Mouse (Mus musculus) kidney, postnatal 10 days (tissue): ENCODE results near the gene Mcee.

ENCODE experiments used
- DNase-seq: peaks from one replicate; pipeline ENCODE4 v3.0.0; 2021; ENCODE audit warnings: mixed read lengths

Gene Mcee

DNA sequence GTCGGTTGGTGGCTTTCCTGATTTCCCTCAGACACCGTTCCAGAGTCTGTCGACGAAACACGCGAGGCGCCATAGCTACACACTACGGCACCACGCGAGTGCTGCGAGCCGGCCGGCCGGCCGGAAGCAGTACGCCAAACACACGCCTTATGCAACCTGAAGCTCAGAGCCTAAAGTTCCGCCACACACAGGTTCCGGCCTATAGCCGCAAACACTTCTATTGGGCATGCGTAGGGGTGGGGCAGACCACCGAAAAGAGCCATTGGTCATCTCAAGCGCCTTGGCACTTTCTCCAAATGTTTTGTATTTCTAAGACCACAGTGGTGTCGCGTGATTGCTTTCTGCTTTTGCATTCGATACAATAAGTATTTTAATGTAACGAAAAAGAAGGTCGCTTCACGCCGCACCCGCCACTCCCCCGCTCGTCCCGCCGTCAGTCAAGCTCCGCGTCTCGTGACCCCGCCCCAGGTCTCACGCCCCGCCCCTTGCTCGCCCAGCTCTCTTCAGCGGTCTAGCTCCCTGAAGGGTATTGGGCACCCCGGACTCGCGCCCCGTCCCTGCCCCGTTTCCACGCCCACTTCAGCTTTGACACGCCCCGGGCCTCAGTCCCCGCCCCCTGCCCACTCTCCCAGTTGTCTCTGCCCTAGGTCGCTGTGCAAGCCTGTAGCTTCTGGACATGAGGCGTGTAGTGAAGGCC, at the start of gene Mcee, which contains the start of gene Mphosph10:
TSS of gene Mcee (plus strand) at position 486 of the 697 bp plus-strand sequence.
TSS of gene Mphosph10 (minus strand) at position 147 of the 697 bp plus-strand sequence.
- DNase-seq, result peak; percentile 99

DNA sequence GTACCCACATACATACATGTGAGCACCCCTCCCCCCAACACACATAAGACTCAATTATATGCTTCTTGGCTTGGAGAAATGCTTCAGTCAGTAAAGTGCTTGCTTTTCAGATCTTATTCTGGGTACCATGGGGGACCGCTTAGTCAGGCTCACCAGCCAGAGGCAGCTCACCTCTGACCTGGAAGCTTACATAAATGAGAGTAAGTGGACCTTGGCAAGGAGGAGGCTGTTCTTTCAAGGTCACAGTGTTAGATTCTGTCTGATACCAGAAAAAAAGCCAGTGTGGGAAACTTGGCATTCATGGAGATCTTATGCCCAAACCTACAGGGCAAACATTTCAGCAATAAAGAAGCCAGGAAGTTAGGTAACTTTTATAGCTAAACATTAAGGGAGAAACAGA, 44.6 kb upstream of the Mcee start:
- DNase-seq, result no peak

DNA sequence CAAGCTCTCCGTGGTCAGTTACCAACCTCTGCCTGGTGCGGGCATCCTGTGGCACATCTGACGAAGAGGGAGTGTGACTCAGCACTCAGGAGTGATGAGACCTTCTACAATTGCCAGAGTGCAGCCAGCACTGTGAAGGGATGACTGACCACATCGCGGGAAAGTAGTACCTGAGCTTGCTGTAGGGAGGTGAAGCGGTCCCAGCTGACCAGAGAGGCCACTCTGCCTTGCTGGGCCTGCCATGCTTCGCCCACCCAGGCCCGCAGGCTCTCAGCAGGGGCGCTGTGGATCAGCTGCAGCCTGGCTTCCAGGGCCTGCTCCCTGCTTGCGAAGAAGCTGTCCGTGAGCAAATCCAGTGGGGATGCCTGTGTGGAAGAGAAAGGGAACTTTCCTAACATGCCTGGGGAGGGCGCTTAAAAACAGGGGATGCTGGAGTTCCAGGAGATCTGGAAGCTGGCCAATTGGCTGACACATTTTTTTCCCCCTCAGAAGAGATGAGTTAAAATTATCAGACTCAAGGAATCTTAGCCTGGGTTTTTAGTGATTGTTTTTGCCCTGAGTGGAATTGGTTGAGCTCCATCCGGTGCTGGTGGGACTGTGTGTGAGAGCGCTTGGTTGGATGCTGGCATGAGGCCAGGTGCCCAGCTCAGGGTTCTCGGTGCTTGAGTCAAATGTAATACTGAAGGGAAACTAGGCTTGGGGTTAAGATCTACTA, 43.1 kb upstream of the Mcee start:
- peak; percentile 34 for DNase-seq

DNA sequence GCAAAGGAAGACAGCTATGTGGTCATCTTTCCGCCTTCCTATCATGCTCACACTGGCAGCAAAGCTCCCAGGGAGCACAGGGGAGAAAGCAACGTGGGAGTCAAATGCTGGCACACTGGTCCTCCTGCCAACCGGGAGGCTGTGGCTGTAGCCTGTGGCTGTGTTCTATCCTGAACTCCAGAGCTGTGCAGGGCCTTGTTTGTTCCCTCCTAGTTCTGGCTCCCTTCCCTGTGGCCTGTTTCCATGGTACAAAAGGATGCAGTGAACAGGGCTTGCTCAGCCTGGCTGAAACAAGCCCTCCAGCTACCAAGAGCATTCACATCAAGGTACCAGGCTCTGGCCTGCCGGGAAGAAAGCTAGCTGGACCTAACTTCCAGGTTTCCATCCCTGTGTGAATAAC, 41.3 kb upstream of the Mcee start:
- DNase-seq, result no peak

DNA sequence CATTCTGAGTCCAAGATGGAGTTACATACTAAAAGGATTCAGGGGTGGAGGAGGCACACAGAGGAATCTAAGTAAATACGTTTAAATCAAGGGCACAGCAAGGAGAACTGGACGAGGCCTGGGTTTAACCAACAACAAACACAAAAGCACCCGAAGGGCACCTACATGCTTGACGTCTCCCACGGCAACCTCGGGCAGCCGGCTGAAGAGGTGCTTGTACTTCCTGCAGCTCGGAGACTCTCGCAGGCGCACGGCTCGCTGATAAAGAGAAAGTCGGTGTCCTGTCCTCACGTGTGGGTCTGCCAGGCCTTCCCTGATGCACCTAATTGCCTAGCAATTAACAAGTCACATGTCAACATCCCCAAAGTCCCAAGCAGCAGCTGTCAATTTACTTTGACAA, 38.2 kb upstream of the Mcee start:
- no peak for DNase-seq

DNA sequence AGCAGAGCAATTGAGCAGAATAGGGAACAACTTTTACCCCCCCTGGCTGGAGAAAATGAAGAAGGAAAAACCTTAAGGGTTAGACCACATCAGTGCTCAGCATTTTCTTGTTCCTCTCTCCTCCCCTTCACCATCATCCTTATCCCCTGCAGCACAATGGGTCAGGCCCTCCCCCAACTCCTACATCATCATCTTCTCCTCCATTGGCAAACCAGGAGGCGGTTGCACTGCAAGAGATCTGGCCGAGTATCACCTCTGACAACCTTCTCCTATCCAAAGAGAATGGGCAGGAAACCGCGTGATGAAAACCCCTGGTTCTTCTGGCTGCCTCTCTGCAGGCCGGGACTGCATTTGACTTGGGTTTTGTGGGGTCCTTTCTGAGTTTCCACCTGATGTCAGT, 35.7 kb upstream of the Mcee start:
- DNase-seq, result no peak

DNA sequence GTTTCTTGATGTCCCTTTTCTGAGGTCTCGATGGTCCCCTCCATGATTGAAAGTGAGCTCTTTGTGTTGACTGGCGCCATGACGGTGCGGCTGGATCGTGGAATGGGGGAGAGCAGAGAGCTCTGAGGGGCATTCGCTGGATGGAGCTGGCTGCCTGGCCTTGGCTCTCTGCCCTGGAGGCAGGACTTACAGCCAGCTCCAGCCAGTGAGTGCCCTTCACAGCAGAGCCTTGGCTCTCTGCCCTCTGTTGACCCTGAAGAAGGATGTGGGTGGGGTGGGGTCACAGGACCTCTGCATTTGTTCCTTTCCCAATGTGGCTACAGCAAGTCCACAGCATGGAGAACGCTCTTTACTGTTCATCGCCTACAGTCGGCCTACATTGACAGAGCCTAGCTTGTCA, 35.0 kb upstream of the Mcee start:
- DNase-seq, result peak; percentile 45

DNA sequence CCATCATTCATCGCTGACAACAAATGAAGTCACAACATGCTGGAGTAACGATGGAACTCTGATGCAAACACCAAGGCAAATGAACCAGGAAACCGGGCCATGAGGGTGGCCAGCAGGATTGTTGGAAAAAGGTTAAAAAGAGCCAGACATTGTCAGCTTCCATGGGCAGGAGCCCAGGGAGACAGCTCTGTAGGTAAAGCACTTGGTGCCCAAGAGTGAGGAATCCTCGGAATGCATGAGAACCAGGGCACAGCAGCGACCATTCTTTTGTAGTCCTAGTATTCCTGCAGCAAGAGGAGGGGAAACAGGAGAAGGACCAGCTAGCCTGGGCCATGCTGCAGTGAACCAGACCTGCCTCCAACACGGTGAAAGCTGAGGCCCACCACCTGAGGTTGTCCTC, 33.7 kb upstream of the Mcee start:
- no peak for DNase-seq

DNA sequence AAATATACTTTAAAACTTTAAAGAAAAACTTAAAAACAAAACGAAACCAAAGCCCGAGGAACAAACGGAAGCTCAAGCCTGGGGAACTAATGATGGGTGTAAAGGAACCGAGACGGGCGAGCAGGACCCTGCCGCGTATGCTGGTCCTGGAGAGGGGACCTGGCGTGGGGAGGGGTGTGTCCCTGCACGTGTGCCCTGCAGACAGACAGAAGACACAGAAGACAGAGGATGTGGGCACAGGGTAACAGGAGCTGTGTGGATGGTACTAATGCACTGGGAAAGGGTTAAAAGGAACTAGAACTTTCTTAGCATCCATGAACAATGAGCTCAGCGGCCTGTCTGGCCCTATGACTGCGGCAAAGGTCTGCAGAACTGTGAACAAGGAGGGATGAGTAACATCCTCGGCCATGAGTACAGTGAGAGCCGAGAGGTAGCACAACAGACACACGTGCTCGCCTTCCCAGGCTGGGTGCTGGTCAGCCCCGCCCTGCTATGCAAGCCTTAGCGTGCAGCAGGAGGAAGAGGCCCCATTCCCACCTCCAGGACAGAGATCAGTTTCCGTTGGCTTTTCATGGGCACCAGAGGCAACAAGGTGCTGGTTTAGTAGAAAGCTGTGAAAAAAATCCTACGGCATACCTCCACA, 32.3 kb upstream of the Mcee start:
- DNase-seq, result no peak

DNA sequence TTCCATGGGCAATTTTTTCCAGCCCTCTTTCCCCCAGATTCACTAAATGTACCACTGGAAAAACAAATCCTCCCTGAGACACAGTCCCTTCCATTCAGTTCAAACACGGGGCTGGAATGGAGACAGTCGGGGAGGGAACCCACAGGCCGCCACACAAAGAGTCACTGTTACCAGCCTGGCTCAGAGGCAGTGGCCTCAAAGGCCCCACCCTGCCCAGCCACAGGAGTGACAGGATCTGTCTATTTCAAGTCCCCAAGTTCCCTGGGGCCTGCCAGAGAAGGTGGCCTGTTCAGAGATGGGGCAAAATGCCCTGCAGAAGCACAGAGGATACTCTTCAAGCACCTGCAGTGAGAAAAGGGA, 31.8 kb upstream of the Mcee start:
- DNase-seq, result no peak

DNA sequence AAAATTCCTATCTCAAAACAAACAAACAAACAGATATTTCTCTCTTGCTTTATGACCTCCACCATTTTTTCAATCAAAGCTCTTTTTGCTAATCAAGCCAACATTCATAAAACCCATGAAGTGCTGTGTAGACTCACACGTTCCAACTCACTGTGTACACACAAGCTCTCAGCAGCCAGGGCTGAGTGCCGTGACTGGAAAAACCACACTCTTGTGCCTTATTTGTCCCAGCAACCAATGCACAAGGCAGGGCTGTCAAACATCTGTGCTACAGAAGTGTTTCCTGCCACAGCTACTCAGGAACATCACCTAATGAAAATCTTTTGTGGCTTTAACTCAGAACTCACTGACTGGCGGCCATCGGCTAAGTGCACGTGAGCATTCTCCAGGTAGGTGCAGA, 26.5 kb upstream of the Mcee start:
- DNase-seq, result no peak

DNA sequence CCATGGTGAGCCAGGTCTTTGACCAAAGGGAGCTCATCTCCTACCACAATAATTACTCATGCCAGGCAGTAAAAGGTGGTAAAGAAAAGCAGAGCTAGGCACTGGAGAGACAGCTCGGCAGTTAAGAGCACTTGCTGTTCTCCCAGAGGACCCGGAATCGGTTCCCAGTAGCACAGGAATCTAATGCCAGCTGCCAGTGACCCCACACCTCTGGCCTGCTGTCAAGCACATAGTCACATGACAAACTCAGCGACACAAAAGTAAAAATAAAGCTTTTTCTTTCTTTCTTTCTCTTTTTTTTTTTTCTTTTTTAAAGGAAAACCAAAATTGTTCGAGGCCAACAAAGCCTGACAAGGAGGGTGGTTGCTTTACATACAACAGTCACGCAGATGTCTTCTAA, 22.6 kb upstream of the Mcee start:
- no peak for DNase-seq

DNA sequence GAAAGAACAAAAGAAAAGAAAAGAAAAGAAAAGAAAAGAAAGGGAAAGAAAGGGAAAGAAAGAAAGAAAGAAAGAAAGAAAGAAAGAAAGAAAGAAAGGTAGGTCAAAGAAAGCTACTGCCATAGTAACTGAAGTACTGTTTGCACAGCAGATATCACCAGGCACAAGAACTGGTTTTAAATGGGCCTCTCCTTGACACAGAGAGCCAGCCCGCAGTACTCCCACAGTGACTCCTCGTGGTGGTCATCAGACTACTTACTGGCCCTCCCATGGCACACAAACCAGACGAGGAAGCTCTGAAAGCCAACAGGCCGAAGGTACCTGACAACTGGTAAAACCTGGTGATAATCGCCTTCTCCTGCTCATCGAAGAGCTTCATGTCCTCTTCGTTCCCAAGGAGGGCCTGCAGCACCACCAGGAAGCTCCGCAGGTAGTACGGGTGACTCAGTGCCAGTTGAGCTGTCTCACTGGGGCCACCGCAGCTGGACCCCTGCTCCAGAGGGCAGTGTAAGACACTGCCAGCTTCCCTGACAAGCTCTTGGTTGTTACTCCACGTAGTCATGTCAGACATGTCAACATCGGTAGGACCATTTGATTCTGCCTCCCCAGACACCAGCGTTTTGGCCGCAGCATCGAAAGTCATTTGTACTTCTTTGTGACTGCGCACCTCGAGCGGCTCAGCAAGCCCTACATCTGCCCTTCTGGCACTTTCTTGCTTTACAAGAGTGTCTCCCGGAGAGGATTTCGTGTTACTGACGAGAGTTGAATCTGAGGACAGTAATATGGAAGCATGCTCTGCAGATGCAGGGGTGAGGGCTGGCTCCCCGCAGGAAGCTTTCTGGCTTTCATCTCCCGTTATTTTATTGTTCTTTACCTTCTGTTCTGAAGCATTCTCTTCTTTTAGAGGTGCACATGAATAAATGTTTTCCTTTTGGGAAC, 20.2 kb upstream of the Mcee start:
- no peak for DNase-seq

DNA sequence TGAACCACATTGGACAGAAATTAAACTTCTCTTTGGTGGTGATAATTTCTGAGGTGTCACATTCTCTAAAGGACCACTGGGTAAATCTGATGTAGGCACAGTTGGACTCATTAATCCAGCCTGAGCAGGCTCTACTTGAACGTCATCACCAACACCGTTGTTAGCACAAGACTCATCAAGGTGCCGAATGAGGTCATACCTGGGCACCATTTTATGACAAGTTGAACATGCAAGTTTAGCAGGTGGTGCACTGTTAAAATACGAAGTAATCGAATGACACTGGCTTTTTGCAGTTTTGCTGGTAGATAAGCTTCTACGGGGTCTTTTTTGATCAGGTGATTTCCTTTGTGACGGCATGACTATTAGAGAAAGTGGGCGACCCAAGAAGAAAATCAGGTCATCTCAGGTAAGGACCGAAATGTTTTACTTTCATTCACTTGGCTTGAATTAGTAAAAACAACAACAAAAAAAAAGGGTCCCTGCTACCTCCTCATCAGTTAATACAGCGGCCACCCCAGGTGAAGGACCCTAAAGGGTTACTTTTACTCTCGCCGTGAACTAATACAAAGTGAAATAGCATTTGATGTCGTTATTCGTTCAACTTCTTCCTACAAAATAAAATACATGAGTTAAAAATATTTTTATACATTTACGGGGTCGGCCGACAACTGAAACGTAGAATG, 19.1 kb upstream of the Mcee start:
- no peak for DNase-seq

DNA sequence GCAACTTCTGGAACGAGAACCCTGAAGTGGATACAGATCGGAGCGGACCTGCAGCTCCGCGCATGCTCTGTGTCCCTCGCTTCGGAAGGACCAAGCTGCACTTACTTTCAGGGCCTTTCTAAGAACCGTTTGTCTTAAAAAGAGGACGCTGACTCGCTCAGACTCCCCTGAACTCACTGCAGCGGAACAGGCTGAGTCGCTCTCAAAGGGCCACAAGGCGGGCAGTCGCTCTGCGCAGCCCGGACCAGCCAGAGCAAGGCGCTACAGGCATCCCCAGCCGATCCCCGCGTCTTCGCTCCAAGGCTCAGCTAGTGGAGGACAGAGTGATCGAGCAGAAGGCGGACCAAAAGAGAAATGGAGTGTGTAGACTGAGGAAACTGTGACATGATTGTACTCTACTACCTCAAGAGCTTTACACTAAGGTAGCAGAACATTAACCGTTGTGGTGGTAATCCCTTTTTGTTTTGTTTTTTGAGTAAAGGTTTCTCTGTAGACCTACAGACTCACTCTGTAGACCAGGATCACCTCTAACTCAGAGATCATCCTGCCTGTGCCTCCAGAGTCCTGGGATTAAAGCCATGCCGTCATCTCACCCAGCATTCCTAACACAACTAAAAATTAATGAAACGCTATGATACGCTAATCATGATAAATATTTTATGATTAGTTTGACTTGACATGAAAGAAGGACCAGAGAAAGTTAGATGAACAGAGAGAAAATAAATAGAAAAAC, 18.4 kb upstream of the Mcee start, which contains the start of gene Fan1:
TSS of gene Fan1 (minus strand) at position 266 of the 733 bp plus-strand sequence.
- peak; percentile 89 for DNase-seq

DNA sequence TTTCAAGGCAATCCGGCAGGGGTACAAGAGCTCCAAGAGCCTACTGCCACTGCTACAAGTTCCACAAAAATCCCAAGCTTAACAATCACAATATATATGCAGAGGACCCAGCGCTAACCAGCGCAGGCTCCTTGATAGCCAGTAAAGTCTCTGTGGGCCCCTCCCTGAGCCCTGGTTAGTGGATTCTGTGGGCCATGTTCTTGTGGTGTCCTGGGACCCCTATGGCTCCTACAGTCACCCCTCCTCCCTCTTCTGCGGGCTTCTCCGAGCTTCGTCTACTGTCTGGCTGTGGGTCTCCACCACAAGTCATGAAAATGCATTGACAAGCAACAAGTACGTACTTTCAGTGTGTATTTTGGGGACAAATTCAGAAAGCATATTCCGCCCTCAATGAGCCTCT, 928 bp upstream of the Mcee start:
- no peak for DNase-seq

DNA sequence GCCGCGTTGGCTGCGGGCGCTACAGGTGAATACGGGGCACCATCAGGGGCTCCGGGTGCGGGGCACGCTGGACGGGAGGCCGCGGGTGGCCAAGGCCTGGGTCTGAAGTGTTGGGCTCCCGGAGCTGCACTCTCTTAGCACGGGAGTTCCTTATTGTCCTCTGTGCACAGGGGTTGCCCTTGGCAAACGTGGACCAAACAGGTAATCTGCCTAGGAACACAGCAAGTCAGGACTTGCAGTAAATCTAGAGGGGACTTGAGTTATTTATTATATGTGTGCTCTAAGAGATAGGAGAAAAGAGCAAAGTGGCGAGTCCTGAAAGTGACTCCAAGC, 378 bp downstream of the Mcee start:
- no peak for DNase-seq

DNA sequence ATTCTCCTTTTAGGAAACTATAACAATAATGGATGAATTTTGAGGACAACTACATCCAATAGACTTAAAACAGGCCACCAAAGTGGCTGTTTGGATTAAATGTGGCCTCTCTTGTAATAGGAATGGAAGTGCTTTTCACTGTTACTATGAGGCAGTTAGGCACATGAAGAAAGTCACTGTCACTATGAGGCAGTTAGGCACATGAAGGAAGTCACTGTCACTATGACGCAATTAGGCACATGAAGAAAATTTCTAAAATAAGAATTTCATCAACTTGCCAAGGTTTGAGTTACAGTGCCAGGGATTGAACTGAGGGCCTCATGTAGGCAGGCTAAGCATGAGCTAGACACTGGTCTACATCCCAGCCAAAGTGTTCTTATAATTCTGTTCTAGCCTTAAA, 8.3 kb downstream of the Mcee start:
- DNase-seq, result no peak

DNA sequence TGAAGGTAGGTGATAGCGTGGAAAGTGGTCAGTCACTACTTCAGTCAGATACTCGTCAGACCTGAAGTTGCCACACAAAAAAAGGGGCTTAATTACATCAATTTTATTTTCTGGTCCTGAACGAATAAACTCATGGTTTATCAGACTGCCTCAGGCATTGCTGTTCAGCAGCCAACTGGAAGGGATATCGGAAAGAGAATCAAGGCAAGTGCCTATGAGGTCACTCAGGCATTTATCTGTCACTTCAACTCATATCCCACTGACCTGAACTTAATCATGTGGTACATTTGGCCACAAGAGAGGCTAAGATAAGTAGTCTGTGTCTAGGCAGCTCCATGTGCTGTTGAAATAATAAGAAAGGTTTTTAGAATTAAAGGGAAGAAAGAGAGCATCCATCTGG, 10.0 kb downstream of the Mcee start:
- no peak for DNase-seq

DNA sequence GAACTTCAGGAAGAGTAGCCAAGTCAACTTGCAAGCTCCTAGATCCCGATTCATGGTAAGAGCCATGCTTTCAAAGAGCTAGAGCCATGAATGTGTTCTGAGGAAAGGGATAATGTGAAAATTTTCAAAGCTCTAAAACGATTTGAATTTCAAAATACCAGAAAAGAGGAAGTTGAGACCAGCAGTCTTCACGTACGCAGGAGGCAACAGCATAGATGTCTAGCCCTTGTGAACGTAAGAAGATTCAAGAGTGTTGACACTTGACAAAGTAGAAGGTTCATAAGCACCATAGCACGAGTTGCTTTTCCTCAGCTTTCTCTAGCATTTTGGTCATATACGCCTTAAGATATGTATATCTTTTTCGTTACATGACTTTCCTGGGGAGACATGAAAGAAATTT, 11.6 kb downstream of the Mcee start:
- DNase-seq, result no peak

DNA sequence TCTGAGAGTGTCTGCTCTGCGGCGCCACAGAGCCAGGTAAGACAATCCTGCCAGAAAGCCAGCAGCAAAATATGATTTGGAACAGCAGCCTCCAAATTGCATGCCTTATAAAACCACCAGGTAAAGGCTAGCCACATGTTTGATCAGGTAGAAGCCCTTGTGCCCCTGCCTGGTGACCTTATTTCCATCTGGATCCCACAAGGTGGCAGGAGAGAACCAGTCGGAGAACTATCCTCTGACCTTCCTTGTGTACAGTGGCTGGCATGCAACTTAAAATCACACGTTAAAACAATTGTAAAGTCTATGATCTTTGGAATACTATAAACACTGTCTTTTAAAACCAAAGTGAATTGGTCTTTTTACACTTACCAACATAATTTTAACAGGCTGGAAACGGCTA, 32.5 kb downstream of the Mcee start:
- peak; percentile 19 for DNase-seq
